Mouse (Mus musculus): Measurements from ENCODE around the gene Meaf6. TPM values are rescaled to one million over a fixed set of nuclear protein-coding genes. Genes with fewer than 3 reads are reported as not detected.
A peak's percentile ranks its signal among the peaks of the same experiment; 100 is the strongest.

Meaf6 gene
- total and polyA plus RNA-seq, 3 experiments = 17.6 to 21.6 (median 21.2) TPM

DNA sequence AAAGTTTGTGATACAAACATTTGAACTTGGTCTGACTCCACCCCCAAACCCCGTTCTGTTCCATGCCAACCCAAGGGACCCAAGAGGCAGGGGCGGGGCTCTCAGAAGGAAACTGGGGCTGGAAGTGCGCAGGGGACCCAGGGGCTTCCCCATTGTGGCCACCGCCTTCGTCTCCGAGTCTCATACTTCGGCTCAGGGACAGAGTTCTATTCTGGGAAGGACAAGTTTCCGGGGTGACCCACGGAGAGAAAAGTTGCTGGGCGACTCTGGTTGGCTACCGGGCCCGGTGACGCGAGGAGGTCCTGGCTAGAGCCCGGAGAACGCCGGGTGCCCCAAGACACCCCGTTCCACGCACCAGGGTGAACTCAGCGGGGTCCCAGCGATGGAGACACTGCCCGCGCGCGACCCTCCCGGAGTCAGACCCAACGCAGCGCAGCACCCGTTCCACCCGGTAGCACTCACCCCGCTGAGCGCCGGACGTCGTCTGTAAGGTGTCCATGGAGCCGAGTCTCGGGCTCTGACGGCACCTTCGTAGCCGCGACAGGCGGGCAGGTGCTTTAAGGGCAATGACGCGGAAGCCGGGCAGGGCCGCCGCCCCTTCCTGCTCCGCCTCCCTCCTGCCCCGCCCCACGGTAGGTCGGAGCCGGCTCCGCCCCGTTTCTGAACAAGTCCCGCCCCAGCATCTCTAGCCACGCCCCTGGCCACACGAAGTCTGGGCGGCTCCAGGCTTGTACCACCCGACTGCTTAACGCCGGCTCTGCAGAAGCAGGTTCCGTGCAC is 42.6 kb downstream of the Meaf6 start, which contains the start of gene Zc3h12a:
Gene Zc3h12a (minus strand): TSS at position 536 of the 780 bp plus-strand sequence.
- DNase-seq = peak; percentile 93 to 95
- H3K4me1 ChIP-seq (ENCODE audit: control insufficient read depth, insufficient read depth, low read length) = peaks cover 33% of the 10 kb centered on the region
- intact Hi-C loops (cut with DNase I) = no loop called here

DNA sequence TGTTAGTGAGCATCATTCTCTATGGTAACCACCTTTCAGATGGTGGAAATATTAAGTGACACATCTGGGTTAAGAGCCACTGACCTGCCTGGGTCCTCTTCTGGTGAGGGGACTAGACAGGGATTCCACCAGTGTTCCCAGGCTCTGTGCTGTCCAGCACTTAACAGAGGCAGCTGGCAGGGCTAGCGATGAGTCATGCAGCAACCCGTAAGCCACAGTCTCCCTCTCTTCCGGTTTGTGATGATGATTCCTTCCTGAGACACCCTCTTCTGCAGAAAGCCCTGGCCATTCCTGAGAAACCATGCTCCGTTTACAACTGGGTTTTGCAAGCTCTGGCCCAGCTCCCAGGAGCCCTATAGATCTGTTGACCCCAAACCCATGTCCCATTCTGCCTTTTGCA is 46.6 kb downstream of the Meaf6 start:
- TF ChIP-seq POLR2A (IDR thresholded peaks at IDR 0.05; ENCODE audit: insufficient read depth, low read depth, low read length) = no peak
- no peak for TF ChIP-seq CTCF (IDR thresholded peaks at IDR 0.05)
- no peak for TF ChIP-seq EP300 (IDR thresholded peaks at IDR 0.05; ENCODE audit: insufficient read depth, low read depth, low read length)
- WGBS = 12% methylated on average over 4 of the region's 4 CpGs
- peak; percentile 53 to 65 for DNase-seq
- H3K27ac ChIP-seq = no peak overlapping the region
- H3K36me3 ChIP-seq (ENCODE audit: control insufficient read depth, insufficient read depth, low read length) = no peaks in the 10 kb centered on the region
- H3K4me1 ChIP-seq (ENCODE audit: control insufficient read depth, insufficient read depth, low read length) = peaks cover 11% of the 10 kb centered on the region
- intact Hi-C loops (cut with DNase I) = no loop called here
- no peak overlapping the region for H3K9ac ChIP-seq (ENCODE audit: low read depth, low read length)
- H3K79me2 ChIP-seq (replicated peaks; ENCODE audit: control insufficient read depth, insufficient read depth, low read length) = no peaks in the 10 kb centered on the region
- H3K4me3 ChIP-seq = no peak overlapping the region
- H3K27me3 ChIP-seq (ENCODE audit: control insufficient read depth, insufficient read depth, low read length) = no peaks in the 10 kb centered on the region

More for the DNA sequence above, 42.6 kb downstream of the Meaf6 start, which contains the start of gene Zc3h12a:
- Histone ChIP-seq H3K79me2 (replicated peaks; ENCODE audit: control insufficient read depth, insufficient read depth, low read length) (no peaks in the 10 kb centered on the region), H3K36me3 (ENCODE audit: control insufficient read depth, insufficient read depth, low read length) (no peaks in the 10 kb centered on the region), H3K4me3 (peak within 1 kb of the TSS; percentile 73), H3K27ac (peak within 1 kb of the TSS; percentile 98), H3K9ac (ENCODE audit: low read depth, low read length) (peak within 1 kb of the TSS; percentile 92), H3K27me3 (ENCODE audit: control insufficient read depth, insufficient read depth, low read length) (no peaks in the 10 kb centered on the region)
- TF ChIP-seq POLR2A (IDR thresholded peaks at IDR 0.05; ENCODE audit: insufficient read depth, low read depth, low read length) (peak; percentile 79), CTCF (IDR thresholded peaks at IDR 0.05) (no peak), EP300 (IDR thresholded peaks at IDR 0.05; ENCODE audit: insufficient read depth, low read depth, low read length) (0 out of 2 replicates have a peak, but pooled peaks have one; percentile 2)
- under 1% methylated on average over 61 of the region's 62 CpGs for WGBS

GRCm38 (mm10) chr4:125132394-125132793 is 47.5 kb downstream of the Meaf6 start:
- peak in 1 of 2 experiments; percentile 67 for DNase-seq
- Histone ChIP-seq H3K27me3 (ENCODE audit: control insufficient read depth, insufficient read depth, low read length) (no peaks in the 10 kb centered on the region), H3K9ac (ENCODE audit: low read depth, low read length) (no peak overlapping the region), H3K4me1 (ENCODE audit: control insufficient read depth, insufficient read depth, low read length) (peaks cover 7% of the 10 kb centered on the region), H3K27ac (no peak overlapping the region), H3K4me3 (no peak overlapping the region), H3K36me3 (ENCODE audit: control insufficient read depth, insufficient read depth, low read length) (no peaks in the 10 kb centered on the region), H3K79me2 (replicated peaks; ENCODE audit: control insufficient read depth, insufficient read depth, low read length) (no peaks in the 10 kb centered on the region)
- intact Hi-C loops (cut with DNase I) = no loop called here
- 47% methylated on average over 5 of the region's 5 CpGs for WGBS
- TF ChIP-seq EP300 (IDR thresholded peaks at IDR 0.05; ENCODE audit: insufficient read depth, low read depth, low read length) (no peak), CTCF (IDR thresholded peaks at IDR 0.05) (peak; percentile 84)

- Histone ChIP-seq H3K4me1 (ENCODE audit: control insufficient read depth, insufficient read depth, low read length) (peaks cover 4% of the 10 kb centered on the region), H3K36me3 (ENCODE audit: control insufficient read depth, insufficient read depth, low read length) (no peaks in the 10 kb centered on the region), H3K4me3 (no peak overlapping the region), H3K27me3 (ENCODE audit: control insufficient read depth, insufficient read depth, low read length) (no peaks in the 10 kb centered on the region), H3K79me2 (replicated peaks; ENCODE audit: control insufficient read depth, insufficient read depth, low read length) (no peaks in the 10 kb centered on the region), H3K9ac (ENCODE audit: low read depth, low read length) (no peak overlapping the region), H3K27ac (no peak overlapping the region)
- intact Hi-C loops (cut with DNase I) = no loop called here
- no peak for DNase-seq
- WGBS = 83% methylated on average over 4 of the region's 4 CpGs
- TF ChIP-seq POLR2A (IDR thresholded peaks at IDR 0.05; ENCODE audit: insufficient read depth, low read depth, low read length) (no peak), EP300 (IDR thresholded peaks at IDR 0.05; ENCODE audit: insufficient read depth, low read depth, low read length) (no peak), CTCF (IDR thresholded peaks at IDR 0.05) (no peak)
Measured at GRCm38 (mm10) chr4:125134192-125134591, 49.3 kb downstream of the Meaf6 start.

GRCm38 (mm10) chr4:125134631-125135030 is 49.7 kb downstream of the Meaf6 start:
- DNase-seq = no peak
- 82% methylated on average over 5 of the region's 5 CpGs for WGBS

More at GRCm38 (mm10) chr4:125134631-125135030, 49.7 kb downstream of the Meaf6 start:
- H3K4me3 ChIP-seq = no peak overlapping the region
- no peaks in the 10 kb centered on the region for H3K36me3 ChIP-seq (ENCODE audit: control insufficient read depth, insufficient read depth, low read length)
- intact Hi-C loops (cut with DNase I) = no loop called here
- no peak for TF ChIP-seq CTCF (IDR thresholded peaks at IDR 0.05)
- TF ChIP-seq EP300 (IDR thresholded peaks at IDR 0.05; ENCODE audit: insufficient read depth, low read depth, low read length) = no peak
- no peak for TF ChIP-seq POLR2A (IDR thresholded peaks at IDR 0.05; ENCODE audit: insufficient read depth, low read depth, low read length)
- H3K79me2 ChIP-seq (replicated peaks; ENCODE audit: control insufficient read depth, insufficient read depth, low read length) = no peaks in the 10 kb centered on the region
- no peaks in the 10 kb centered on the region for H3K27me3 ChIP-seq (ENCODE audit: control insufficient read depth, insufficient read depth, low read length)
- no peak overlapping the region for H3K27ac ChIP-seq
- H3K4me1 ChIP-seq (ENCODE audit: control insufficient read depth, insufficient read depth, low read length) = peaks cover 4% of the 10 kb centered on the region
- no peak overlapping the region for H3K9ac ChIP-seq (ENCODE audit: low read depth, low read length)

All from heart, adult 2 months (tissue).